Mouse (Mus musculus): ENCODE results near the gene Gm45716.

Gene Gm45716

GRCm38 (mm10) chr11:90200826-90201225 lies 13.3 kb downstream of the Gm45716 start:
- DNase-seq (ENCODE audit: extremely low spot score, low read depth, low spot score) = no peak

GRCm38 (mm10) chr11:90214246-90214645 lies 26.8 kb downstream of the Gm45716 start:
- DNase-seq (ENCODE audit: extremely low spot score, low read depth, low spot score) = no peak

- no peak for DNase-seq (ENCODE audit: extremely low spot score, low read depth, low spot score)
These were observed 32.7 kb downstream of the Gm45716 start for GRCm38 (mm10) chr11:90220022-90220645.

GRCm38 (mm10) chr11:90220750-90221149 lies 33.3 kb downstream of the Gm45716 start:
- no peak for DNase-seq (ENCODE audit: extremely low spot score, low read depth, low spot score)

GRCm38 (mm10) chr11:90224914-90225470 lies 37.5 kb downstream of the Gm45716 start:
- DNase-seq (ENCODE audit: extremely low spot score, low read depth, low spot score) = no peak

GRCm38 (mm10) chr11:90227000-90227922 lies 39.8 kb downstream of the Gm45716 start:
- DNase-seq (ENCODE audit: extremely low spot score, low read depth, low spot score) = no peak

GRCm38 (mm10) chr11:90228251-90228949 lies 40.9 kb downstream of the Gm45716 start:
- DNase-seq (ENCODE audit: extremely low spot score, low read depth, low spot score) = no peak

GRCm38 (mm10) chr11:90229800-90230199 lies 42.3 kb downstream of the Gm45716 start:
- no peak for DNase-seq (ENCODE audit: extremely low spot score, low read depth, low spot score)

- no peak for DNase-seq (ENCODE audit: extremely low spot score, low read depth, low spot score)
These were observed 43.2 kb downstream of the Gm45716 start for GRCm38 (mm10) chr11:90230671-90231070.

- DNase-seq (ENCODE audit: extremely low spot score, low read depth, low spot score) = no peak
These were observed 44.1 kb downstream of the Gm45716 start for GRCm38 (mm10) chr11:90231631-90232030.

- DNase-seq (ENCODE audit: extremely low spot score, low read depth, low spot score) = no peak
These were observed 45.2 kb downstream of the Gm45716 start for GRCm38 (mm10) chr11:90232685-90233084.

GRCm38 (mm10) chr11:90235221-90235620 lies 47.7 kb downstream of the Gm45716 start:
- no peak for DNase-seq (ENCODE audit: extremely low spot score, low read depth, low spot score)

- DNase-seq (ENCODE audit: extremely low spot score, low read depth, low spot score) = no peak
These were observed 50.1 kb downstream of the Gm45716 start for GRCm38 (mm10) chr11:90237616-90238015.

GRCm38 (mm10) chr11:90238657-90239056 lies 51.2 kb downstream of the Gm45716 start:
- no peak for DNase-seq (ENCODE audit: extremely low spot score, low read depth, low spot score)

- no peak for DNase-seq (ENCODE audit: extremely low spot score, low read depth, low spot score)
These were observed 53.3 kb downstream of the Gm45716 start for GRCm38 (mm10) chr11:90240652-90241330.

GRCm38 (mm10) chr11:90241874-90242273 lies 54.4 kb downstream of the Gm45716 start:
- DNase-seq (ENCODE audit: extremely low spot score, low read depth, low spot score) = no peak

- DNase-seq (ENCODE audit: extremely low spot score, low read depth, low spot score) = no peak
These were observed 55.8 kb downstream of the Gm45716 start for GRCm38 (mm10) chr11:90243300-90243699.

- no peak for DNase-seq (ENCODE audit: extremely low spot score, low read depth, low spot score)
These were observed 58.1 kb downstream of the Gm45716 start for GRCm38 (mm10) chr11:90245630-90246029.

GRCm38 (mm10) chr11:90246676-90247075 lies 59.2 kb downstream of the Gm45716 start:
- DNase-seq (ENCODE audit: extremely low spot score, low read depth, low spot score) = no peak

- DNase-seq (ENCODE audit: extremely low spot score, low read depth, low spot score) = no peak
These were observed 60.3 kb downstream of the Gm45716 start for GRCm38 (mm10) chr11:90247793-90248192.

Data from hindlimb bud, embryonic 11.5 days (tissue).